Mouse (Mus musculus): ENCODE data around the gene Got1. TPM values are rescaled to one million over a fixed set of nuclear protein-coding genes. Genes with fewer than 3 reads are reported as not detected.

Got1 gene
- total and polyA plus RNA-seq, 3 experiments: 131 to 228 (median 176) TPM

DNA sequence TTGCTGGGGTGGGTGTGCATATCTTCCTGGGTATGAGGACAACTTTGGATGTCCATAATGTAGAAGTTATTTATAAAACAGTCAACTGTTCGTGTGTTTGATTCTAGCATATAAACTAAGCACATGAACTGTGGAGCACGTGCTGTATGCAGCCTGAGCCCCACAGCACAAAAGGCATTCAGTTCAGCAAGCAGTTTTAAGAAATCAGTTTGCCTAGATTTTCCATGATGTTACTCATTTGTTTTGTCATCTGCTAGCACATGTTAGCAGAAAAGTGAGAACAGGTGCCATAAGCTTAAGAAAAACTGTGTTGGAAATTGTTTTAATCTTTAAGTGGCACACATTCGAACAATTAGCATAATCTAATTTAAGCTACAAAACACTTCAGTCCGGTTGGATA is 64.5 kb downstream of the Got1 start:
- no peak for TF ChIP-seq MXI1 (IDR thresholded peaks at IDR 0.05; ENCODE audit: low read depth, low read length)
- no peak for TF ChIP-seq ZNF384 (IDR thresholded peaks at IDR 0.05; ENCODE audit: low read depth, low read length)
- no peak for TF ChIP-seq CHD2 (IDR thresholded peaks at IDR 0.05; ENCODE audit: low read length)
- TF ChIP-seq UBTF (IDR thresholded peaks at IDR 0.05; ENCODE audit: low read depth, low read length): no peak
- no peak for TF ChIP-seq EP300 (IDR thresholded peaks at IDR 0.05; ENCODE audit: low read length)
- no peak for TF ChIP-seq ETS1 (conservative IDR thresholded peaks at IDR 0.05; ENCODE audit: low read depth, low read length)
- TF ChIP-seq NELFE (IDR thresholded peaks at IDR 0.05; ENCODE audit: low read depth, low read length): no peak
- no peak for TF ChIP-seq JUN (IDR thresholded peaks at IDR 0.05; ENCODE audit: insufficient read depth, low read depth, low read length)
- Histone ChIP-seq H3K79me2 (replicated peaks; ENCODE audit: control insufficient read depth, extremely low read depth, insufficient read depth, poor library complexity, severe bottlenecking) (no peaks in the 10 kb centered on the region), H3K4me2 (ENCODE audit: insufficient read depth, low read depth, poor library complexity, severe bottlenecking) (no peak overlapping the region), H3K36me3 (replicated peaks in 1 of 2; ENCODE audit: control insufficient read depth in 1 of 2, insufficient read depth in 1 of 2, low read length in 1 of 2) (no peaks in the 10 kb centered on the region), H3K4me1 (ENCODE audit: control insufficient read depth in 1 of 2, insufficient read depth in 2 of 2) (0 out of 4 replicates have a peak, but pooled peaks cover 2 to 4% of the 10 kb centered on the region in 2 experiments), H3K27ac (ENCODE audit: insufficient read depth, low read depth) (no peak overlapping the region), H3K9me3 (replicated peaks; ENCODE audit: low read length) (peaks cover 2% of the 10 kb centered on the region), H3K9ac (ENCODE audit: insufficient read depth, low read depth) (no peak overlapping the region), H3K4me3 (replicated peaks in 1 of 3; ENCODE audit: low read depth in 2 of 3, low read length in 2 of 3, poor library complexity in 1 of 3) (no peak overlapping the region), H3K27me3 (replicated peaks) (no peaks in the 10 kb centered on the region)
- in situ Hi-C loops (cut with MboI; ENCODE audit: low pct_ligation_motif_present, low pct_unique_long_range_greater_than_20kb, low sequenced_read_pairs): no loop called here
- no peak for DNase-seq (ENCODE audit: extremely low read depth)
- dilution Hi-C loops (cut with MboI; ENCODE audit: extremely low pct_ligation_motif_present, extremely low pct_unique_long_range_greater_than_20kb, low sequenced_read_pairs): no loop called here

DNA sequence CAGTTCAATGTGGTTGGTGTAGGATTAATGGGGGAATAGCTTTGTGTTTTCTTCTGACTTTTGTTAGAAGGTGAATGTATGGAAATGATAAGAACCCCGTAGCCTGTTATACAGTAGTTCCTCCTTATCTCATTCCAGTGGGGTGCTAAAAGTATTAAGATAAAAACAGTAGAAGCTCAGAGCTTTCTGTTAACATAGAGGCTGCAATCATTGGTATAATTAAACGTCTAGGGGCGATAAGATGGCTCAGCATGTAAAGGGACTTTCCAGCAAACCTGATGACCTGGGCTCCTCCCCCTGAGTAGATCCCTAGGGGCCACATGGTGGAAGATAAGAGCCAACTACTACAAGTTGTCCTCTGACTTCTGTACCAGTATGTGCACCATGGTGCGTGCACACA is 71.4 kb downstream of the Got1 start:
- Histone ChIP-seq H3K27ac (ENCODE audit: insufficient read depth, low read depth) (no peak overlapping the region), H3K79me2 (replicated peaks; ENCODE audit: control insufficient read depth, extremely low read depth, insufficient read depth, poor library complexity, severe bottlenecking) (no peaks in the 10 kb centered on the region), H3K4me3 (replicated peaks in 1 of 3; ENCODE audit: low read depth in 2 of 3, low read length in 2 of 3, poor library complexity in 1 of 3) (no peak overlapping the region), H3K9ac (ENCODE audit: insufficient read depth, low read depth) (no peak overlapping the region), H3K4me1 (ENCODE audit: control insufficient read depth in 1 of 2, insufficient read depth in 2 of 2) (peaks cover 0 to 4% of the 10 kb centered on the region in 2 experiments; a peak in 2 of 4 replicates), H3K4me2 (ENCODE audit: insufficient read depth, low read depth, poor library complexity, severe bottlenecking) (no peak overlapping the region), H3K9me3 (replicated peaks; ENCODE audit: low read length) (no peaks in the 10 kb centered on the region), H3K36me3 (replicated peaks in 1 of 2; ENCODE audit: control insufficient read depth in 1 of 2, insufficient read depth in 1 of 2, low read length in 1 of 2) (no peaks in the 10 kb centered on the region), H3K27me3 (replicated peaks) (no peaks in the 10 kb centered on the region)
- in situ Hi-C loops (cut with MboI; ENCODE audit: low pct_ligation_motif_present, low pct_unique_long_range_greater_than_20kb, low sequenced_read_pairs): no loop called here
- dilution Hi-C loops (cut with MboI; ENCODE audit: extremely low pct_ligation_motif_present, extremely low pct_unique_long_range_greater_than_20kb, low sequenced_read_pairs): no loop called here
- DNase-seq (ENCODE audit: extremely low read depth): peak; percentile 12
- TF ChIP-seq IRF4 (IDR thresholded peaks at IDR 0.05; ENCODE audit: low read depth, low read length) (no peak), ELF1 (IDR thresholded peaks at IDR 0.05; ENCODE audit: low read depth, low read length) (no peak)

DNA sequence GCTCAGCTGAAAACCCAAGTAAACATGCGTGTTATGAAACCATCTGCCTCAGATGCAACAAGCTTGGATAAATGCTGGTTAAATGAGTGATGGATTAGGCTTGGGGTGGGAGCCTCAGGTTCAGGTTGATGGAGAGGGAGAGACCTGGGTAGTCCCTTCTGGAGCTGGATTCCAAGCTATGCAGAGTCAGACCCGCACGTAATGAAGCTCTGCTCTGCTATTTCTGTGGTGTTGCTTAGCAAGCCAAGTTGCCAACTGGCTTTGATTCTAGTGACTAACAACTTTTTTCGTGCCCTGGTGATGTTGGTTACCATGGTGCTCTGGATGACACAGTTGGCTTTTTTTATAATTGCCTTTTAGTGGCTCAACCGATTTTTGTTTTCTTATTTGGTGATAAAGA is 72.2 kb downstream of the Got1 start:
- Histone ChIP-seq H3K4me1 (ENCODE audit: control insufficient read depth in 1 of 2, insufficient read depth in 2 of 2) (peaks cover 0 to 4% of the 10 kb centered on the region in 2 experiments; a peak in 2 of 4 replicates), H3K27ac (ENCODE audit: insufficient read depth, low read depth) (no peak overlapping the region), H3K9ac (ENCODE audit: insufficient read depth, low read depth) (no peak overlapping the region), H3K79me2 (replicated peaks; ENCODE audit: control insufficient read depth, extremely low read depth, insufficient read depth, poor library complexity, severe bottlenecking) (no peaks in the 10 kb centered on the region), H3K9me3 (replicated peaks; ENCODE audit: low read length) (no peaks in the 10 kb centered on the region), H3K4me2 (ENCODE audit: insufficient read depth, low read depth, poor library complexity, severe bottlenecking) (no peak overlapping the region), H3K4me3 (replicated peaks in 1 of 3; ENCODE audit: low read depth in 2 of 3, low read length in 2 of 3, poor library complexity in 1 of 3) (no peak overlapping the region), H3K36me3 (replicated peaks in 1 of 2; ENCODE audit: control insufficient read depth in 1 of 2, insufficient read depth in 1 of 2, low read length in 1 of 2) (no peaks in the 10 kb centered on the region), H3K27me3 (replicated peaks) (no peaks in the 10 kb centered on the region)
- DNase-seq (ENCODE audit: extremely low read depth): no peak
- dilution Hi-C loops (cut with MboI; ENCODE audit: extremely low pct_ligation_motif_present, extremely low pct_unique_long_range_greater_than_20kb, low sequenced_read_pairs): no loop called here
- no peak for TF ChIP-seq MXI1 (IDR thresholded peaks at IDR 0.05; ENCODE audit: low read depth, low read length)
- no peak for TF ChIP-seq ZMIZ1 (IDR thresholded peaks at IDR 0.05; ENCODE audit: low read depth, low read length)
- TF ChIP-seq MAX (IDR thresholded peaks at IDR 0.05; ENCODE audit: low read length): no peak
- TF ChIP-seq ETS1 (conservative IDR thresholded peaks at IDR 0.05; ENCODE audit: low read depth, low read length): no peak
- no peak for TF ChIP-seq PAX5 (IDR thresholded peaks at IDR 0.05; ENCODE audit: low read length)
- TF ChIP-seq UBTF (IDR thresholded peaks at IDR 0.05; ENCODE audit: low read depth, low read length): no peak
- TF ChIP-seq KAT2A (IDR thresholded peaks at IDR 0.05; ENCODE audit: insufficient replicate concordance, low read length): no peak
- TF ChIP-seq JUN (IDR thresholded peaks at IDR 0.05; ENCODE audit: insufficient read depth, low read depth, low read length): no peak
- TF ChIP-seq CHD2 (IDR thresholded peaks at IDR 0.05; ENCODE audit: low read length): no peak
- no peak for TF ChIP-seq BHLHE40 (IDR thresholded peaks at IDR 0.05; ENCODE audit: low read depth, low read length)
- TF ChIP-seq RCOR1 (conservative IDR thresholded peaks at IDR 0.05; ENCODE audit: low read depth, low read length): no peak
- in situ Hi-C loops (cut with MboI; ENCODE audit: low pct_ligation_motif_present, low pct_unique_long_range_greater_than_20kb, low sequenced_read_pairs): no loop called here
